19 mouse cellular contexts compared by ENCODE assay signal in genomic region chr8:120074516-120074915, GRCm38 (mm10). TPM values are rescaled to one million over a fixed set of nuclear protein-coding genes. Genes with fewer than 3 reads are reported as not detected.
DNase-seq lines count a peak whose midpoint lies in the region; ATAC-seq lines count a peak whose summit lies in the region.
"Had no signal": no experiment of that assay in that cellular context is flagged by ENCODE, and none has a peak within 500 bp of the region (broad histone marks: within the 10 kb centered on the region; RNA-seq: fewer than 3 reads in every experiment).

No protein-coding gene starts in this region.

- H3K9ac ChIP-seq in kidney, embryonic 14.5 days (ENCODE audit: low read depth, low read length): no peak overlapping the region
- H3K9ac ChIP-seq in kidney, embryonic 16.5 days (replicated peaks; ENCODE audit: low read length): no peak overlapping the region
- H3K9ac ChIP-seq: forebrain, embryonic 13.5 days; forebrain, postnatal 0 days; heart, embryonic 15.5 days; hindbrain, embryonic 13.5 days had no signal

- H3K27ac ChIP-seq in kidney, embryonic 14.5 days (ENCODE audit: low read depth, low read length): no peak overlapping the region
- no peak overlapping the region for H3K27ac ChIP-seq in kidney, embryonic 16.5 days (ENCODE audit: low read length)
- H3K27ac ChIP-seq: embryonic facial prominence, embryonic 10.5 days; forebrain, embryonic 13.5 days; heart, embryonic 15.5 days; hindbrain, embryonic 13.5 days had no signal

- H3K4me3 ChIP-seq in kidney, embryonic 14.5 days (ENCODE audit: low read length): no peak overlapping the region
- H3K4me3 ChIP-seq in kidney, embryonic 16.5 days (ENCODE audit: low read length): no peak overlapping the region
- H3K4me3 ChIP-seq: embryonic facial prominence, embryonic 10.5 days; forebrain, embryonic 13.5 days; heart, embryonic 15.5 days; hindbrain, embryonic 13.5 days had no signal

- no peak overlapping the region for H3K4me2 ChIP-seq in kidney, embryonic 14.5 days (replicated peaks; ENCODE audit: low read depth, low read length)
- H3K4me2 ChIP-seq in kidney, embryonic 16.5 days (replicated peaks; ENCODE audit: low read depth, low read length): no peak overlapping the region
- H3K4me2 ChIP-seq: forebrain, embryonic 13.5 days; heart, embryonic 11.5 days; heart, embryonic 15.5 days; hindbrain, embryonic 13.5 days had no signal

- H3K36me3 ChIP-seq in kidney, embryonic 14.5 days (ENCODE audit: control insufficient read depth, insufficient read depth, low read length): no peaks in the 10 kb centered on the region
- H3K36me3 ChIP-seq in kidney, embryonic 16.5 days (ENCODE audit: insufficient read depth, low read length): no peaks in the 10 kb centered on the region
- H3K36me3 ChIP-seq: embryonic facial prominence, embryonic 10.5 days; heart, embryonic 15.5 days; hindbrain, embryonic 13.5 days had no signal

- peak; percentile 54 for DNase-seq in kidney, adult 11 months
- peak; percentile 75 for DNase-seq in kidney, adult 9 months
- DNase-seq in NIH3T3 (ENCODE audit: low read depth): peak; percentile 22
- DNase-seq in kidney, postnatal 36 days: peak; percentile 65 to 68
- no peak for DNase-seq in frontal cortex, postnatal 25 days (ENCODE audit: low spot score in 2 of 2)
- DNase-seq: adrenal gland, adult 2 months; adrenal gland, postnatal 25 days; cerebellum, adult 2 months; cerebellum, postnatal 10 days; forebrain, postnatal 0 days; heart, adult 18-20 months; heart, postnatal 14 days had no signal

- peaks cover 9% of the 10 kb centered on the region; the same call in 1 of the 2 replicates for H3K4me1 ChIP-seq in kidney, embryonic 14.5 days (ENCODE audit: control insufficient read depth, insufficient read depth, low read length)
- H3K4me1 ChIP-seq in kidney, embryonic 16.5 days (ENCODE audit: insufficient read depth, low read length): peaks cover 15% of the 10 kb centered on the region; the same call in 1 of the 2 replicates
- H3K4me1 ChIP-seq: forebrain, embryonic 13.5 days had no signal

- no peaks in the 10 kb centered on the region for H3K27me3 ChIP-seq in kidney, embryonic 14.5 days (ENCODE audit: control insufficient read depth, insufficient read depth, low read length)
- 0 out of 2 replicates have a peak, but pooled peaks cover 3% of the 10 kb centered on the region for H3K27me3 ChIP-seq in kidney, embryonic 16.5 days (ENCODE audit: insufficient read depth, low read length)
- H3K27me3 ChIP-seq: forebrain, embryonic 13.5 days had no signal

- H3K9me3 ChIP-seq in kidney, embryonic 14.5 days (ENCODE audit: control insufficient read depth, low read length): no peaks in the 10 kb centered on the region
- no peaks in the 10 kb centered on the region for H3K9me3 ChIP-seq in kidney, embryonic 16.5 days (ENCODE audit: low read length)
- H3K9me3 ChIP-seq: embryonic facial prominence, embryonic 10.5 days; forebrain, embryonic 13.5 days; heart, embryonic 15.5 days; hindbrain, embryonic 13.5 days had no signal

- ATAC-seq in kidney, embryonic 14.5 days (ENCODE audit: low FRiP score, low TSS enrichment): no peak
- no peak for ATAC-seq in kidney, embryonic 16.5 days (ENCODE audit: low FRiP score, low TSS enrichment)
- ATAC-seq: forebrain, embryonic 13.5 days; forebrain, postnatal 0 days had no signal

- WGBS in kidney, embryonic 14.5 days: 70% methylated on average over 6 of the region's 6 CpGs
- WGBS in kidney, embryonic 16.5 days: 68% methylated on average over 6 of the region's 6 CpGs

RNA-seq across cellular contexts. Expression of gene Zdhhc7, which starts 26.8 kb away (rescaled TPM):
- 20.4 and 31.0 TPM in 2 replicates for polyA plus RNA-seq in kidney, embryonic 14.5 days (2014; fragmentation: Nextera tagmentation; extraction: Ambion mirVana)
- 36.2 and 37.4 TPM in 2 replicates for polyA plus RNA-seq in kidney, embryonic 16.5 days (2015; fragmentation: Nextera tagmentation; extraction: Ambion mirVana)

RNA-seq across cellular contexts. Expression of gene 6430548M08Rik, which starts 39.4 kb away (rescaled TPM):
- polyA plus RNA-seq in kidney, embryonic 14.5 days (2014; fragmentation: Nextera tagmentation; extraction: Ambion mirVana): 2.4 and 3.9 TPM in 2 replicates
- 5.3 and 6.7 TPM in 2 replicates for polyA plus RNA-seq in kidney, embryonic 16.5 days (2015; fragmentation: Nextera tagmentation; extraction: Ambion mirVana)

Comparison
In these comparisons a context has a peak if more than half of its experiments do, and no peak if none do; other contexts are left out.
1. DNase-seq: peak in kidney, adult 11 months (single experiment), kidney, adult 9 months (single experiment), NIH3T3 (single experiment) and kidney, postnatal 36 days (2 of 2); none in frontal cortex, postnatal 25 days (0 of 2).